Mouse (Mus musculus) liver, embryonic 14.5 days (tissue): ENCODE results near the gene Pou2f2.

Source experiments
- CTCF ChIP-seq: IDR thresholded peaks from 2 replicates; pipeline ENCODE4 v1.5.1; 2016; ENCODE audit warnings: antibody characterized with exemption, low read depth, control low read depth
- EP300 ChIP-seq: IDR thresholded peaks from 2 replicates; pipeline ENCODE4 v1.6.1; 2016; ENCODE audit warnings: antibody characterized with exemption, low read depth

- TF ChIP-seq CTCF: no peak
- no peak for TF ChIP-seq EP300
Measured at GRCm38 (mm10) chr7:25089875-25090274, 89.7 kb downstream of the Pou2f2 start.
